Mouse (Mus musculus) left cerebral cortex, postnatal 36 days (tissue): ENCODE measurements around the gene Vamp3. TPM values are rescaled to one million over a fixed set of nuclear protein-coding genes. Genes with fewer than 3 reads are reported as not detected.

Experiments
- total RNA-seq, 2 experiments: library from RNA; stranded (reverse); gene quantifications; 2 replicates each; pipeline ENCODE4 v1.2.3; 2021

The Vamp3 gene
- total RNA-seq, 2 experiments from 2014 or later, result 30.8 to 31.6 TPM

Other genes with a start within 250 kb of the Vamp3 start
- gene Errfi1, start 204.0 kb downstream of the Vamp3 start, total RNA-seq, result 10 to 100 TPM; 27.4 TPM
- gene Park7, start 143.5 kb downstream of the Vamp3 start, total RNA-seq, result 100 to 1,000 TPM; 184 to 211 TPM
- under 1 TPM; 0.37 to 0.59 TPM for gene Tnfrsf9, start 143.4 kb downstream of the Vamp3 start, total RNA-seq
- gene Uts2, start 60.9 kb downstream of the Vamp3 start, total RNA-seq, result not detected
- 10 to 100 TPM; 25.6 to 33.8 TPM for gene Per3, start 13.3 kb downstream of the Vamp3 start, total RNA-seq
- not detected for gene Gm13090, start 31.6 kb upstream of the Vamp3 start, total RNA-seq